Mouse (Mus musculus) T-cell, adult 2 months (primary cell): ENCODE results near the gene Hnrnph3.

Experiments used
- DNase-seq: peaks from one replicate; pipeline ENCODE4 v3.0.0; 2022; ENCODE audit warnings: low spot score

Gene Hnrnph3

GRCm38 (mm10) chr10:62984072-62984471, 39.9 kb downstream of the Hnrnph3 start:
- peak; percentile 77 for DNase-seq

GRCm38 (mm10) chr10:62980039-62980954, 43.7 kb downstream of the Hnrnph3 start, which contains the start of gene Rufy2:
Rufy2 (plus strand) TSS chr10:62980223.
- peak; percentile 88 for DNase-seq

GRCm38 (mm10) chr10:62979667-62980038, 44.4 kb downstream of the Hnrnph3 start:
- no peak for DNase-seq

- no peak for DNase-seq
These were observed 52.2 kb downstream of the Hnrnph3 start for GRCm38 (mm10) chr10:62971821-62972220.

GRCm38 (mm10) chr10:62966291-62966690, 57.7 kb downstream of the Hnrnph3 start:
- DNase-seq = no peak

GRCm38 (mm10) chr10:62965796-62966195, 58.2 kb downstream of the Hnrnph3 start:
- DNase-seq = no peak
